Mouse (Mus musculus): ENCODE results near the gene Olfr223. TPM values are rescaled to one million over a fixed set of nuclear protein-coding genes. Genes with fewer than 3 reads are reported as not detected.

Olfr223 gene
- polyA plus RNA-seq, 1 experiment, result not detected

DNA sequence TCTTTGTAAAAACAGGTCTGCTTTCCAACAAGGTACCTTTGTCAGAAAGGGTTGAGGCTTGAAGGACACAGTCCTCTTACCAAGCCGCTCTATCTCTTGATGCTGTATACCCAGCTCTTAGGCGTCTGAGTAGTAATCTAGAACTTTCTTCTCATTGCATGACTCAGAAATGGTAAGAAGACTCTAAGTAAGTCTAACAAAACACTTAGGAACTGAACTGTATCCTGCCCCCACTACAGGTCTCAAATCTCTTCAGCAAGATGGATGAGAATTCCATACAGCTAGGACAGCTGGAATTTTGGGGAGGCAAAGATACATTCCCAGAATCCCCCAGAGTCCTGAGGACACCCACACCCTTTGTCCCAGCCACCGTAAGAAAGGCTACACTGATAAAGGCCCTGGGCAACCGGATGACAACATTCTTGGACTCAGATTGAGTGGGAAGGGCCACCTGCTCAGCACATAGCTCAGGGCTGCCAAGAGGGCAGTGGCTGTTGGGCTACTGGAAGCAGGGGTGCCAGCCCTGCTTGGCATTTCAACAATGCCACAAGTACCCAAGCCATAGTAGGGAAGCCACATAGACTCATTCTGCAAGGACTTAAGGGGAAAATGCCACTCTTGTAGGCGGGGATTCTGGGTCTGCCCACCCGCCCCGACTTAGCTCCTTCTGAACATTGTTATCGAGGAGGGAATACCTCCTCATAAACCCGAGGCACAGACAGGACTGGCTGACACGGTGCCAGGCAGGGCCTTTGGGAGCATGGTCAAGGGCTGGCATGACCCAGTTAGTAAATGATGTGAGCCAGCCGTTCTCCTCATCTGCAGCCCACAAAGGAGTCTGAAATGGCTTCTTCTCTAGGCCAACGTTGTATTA, 43.0 kb upstream of the Olfr223 start:
- H3K27me3 ChIP-seq (ENCODE audit: control insufficient read depth, insufficient read depth, low read length, poor library complexity, severe bottlenecking), result no peaks in the 10 kb centered on the region
- H3K36me3 ChIP-seq (ENCODE audit: control insufficient read depth, insufficient read depth, low read length, poor library complexity, severe bottlenecking), result no peaks in the 10 kb centered on the region
- H3K9ac ChIP-seq (ENCODE audit: low read depth, poor library complexity, severe bottlenecking), result no peak overlapping the region
- no peak overlapping the region for H3K27ac ChIP-seq (ENCODE audit: insufficient read depth, low read length)
- H3K4me1 ChIP-seq (ENCODE audit: control insufficient read depth, insufficient read depth, low read length), result no peaks in the 10 kb centered on the region
- H3K9me3 ChIP-seq (replicated peaks; ENCODE audit: control insufficient read depth, insufficient read depth, low read length, poor library complexity, severe bottlenecking), result no peaks in the 10 kb centered on the region
- no peak for TF ChIP-seq CTCF (IDR thresholded peaks at IDR 0.05; ENCODE audit: low read depth, low read length)
- no peak for TF ChIP-seq EP300 (IDR thresholded peaks at IDR 0.05; ENCODE audit: insufficient read depth, low read depth, low read length)
- no peak for TF ChIP-seq POLR2A (IDR thresholded peaks at IDR 0.05; ENCODE audit: insufficient read depth, low read length)
- H3K4me3 ChIP-seq (ENCODE audit: low read depth, low read length), result no peak overlapping the region

DNA sequence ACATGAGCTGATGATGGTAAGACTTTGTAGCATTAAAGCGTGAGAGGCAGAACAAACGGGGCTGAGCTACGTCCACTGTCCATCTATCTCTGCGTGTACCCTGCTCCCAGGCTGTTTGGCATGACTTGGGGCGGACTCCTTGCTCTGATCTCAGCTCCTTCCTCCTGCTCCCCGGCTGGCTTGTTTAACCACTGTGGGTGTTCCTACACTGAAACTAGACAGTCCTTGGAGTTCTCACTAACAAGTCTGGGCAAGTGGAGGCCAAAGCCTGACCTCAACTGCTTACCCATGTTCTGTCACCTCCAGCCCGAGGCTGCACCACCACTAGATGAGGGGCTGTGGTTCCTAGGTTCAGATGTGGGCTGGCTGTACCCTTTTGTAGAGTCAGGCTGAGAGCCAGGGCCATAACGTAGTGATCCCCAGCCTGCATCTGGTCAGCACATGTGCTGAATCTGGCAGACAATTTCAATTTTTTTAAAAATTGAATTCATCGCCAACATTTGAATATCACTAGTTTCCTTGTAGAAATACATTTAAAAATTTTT, 42.2 kb upstream of the Olfr223 start:
- H3K27ac ChIP-seq (ENCODE audit: insufficient read depth, low read length), result no peak overlapping the region

DNA sequence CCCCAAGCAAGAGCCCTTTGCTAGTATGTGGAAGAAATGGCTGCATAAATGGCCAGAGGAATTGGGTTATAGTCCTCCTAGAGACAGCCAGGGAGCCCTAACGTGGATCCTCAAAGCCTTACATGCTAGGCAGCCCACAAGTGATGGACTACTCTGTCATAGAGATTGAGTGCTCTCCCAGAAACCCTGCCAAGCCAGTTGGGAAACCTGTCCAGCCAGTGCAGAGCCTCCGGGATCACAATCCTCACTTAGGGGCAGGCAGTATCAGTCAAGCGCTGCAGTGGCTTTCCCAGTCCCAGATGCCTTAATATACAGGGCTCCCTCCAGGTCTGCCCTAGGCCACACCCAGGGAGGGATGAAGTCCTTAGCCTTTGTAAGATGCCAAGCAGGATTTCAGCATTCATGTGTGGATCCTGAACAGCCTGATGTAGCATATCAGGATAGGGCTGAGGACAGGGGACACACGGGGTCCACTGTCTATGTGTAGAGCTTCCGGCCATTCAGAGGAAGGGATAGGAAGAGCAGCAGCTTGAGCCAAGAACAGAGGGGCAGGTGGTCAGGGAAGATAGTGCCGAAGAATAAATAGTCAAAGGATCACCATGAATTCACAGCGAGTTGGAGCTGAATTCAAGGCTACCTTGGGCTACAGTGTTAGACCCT, 41.0 kb upstream of the Olfr223 start:
- H3K36me3 ChIP-seq (ENCODE audit: control insufficient read depth, insufficient read depth, low read length, poor library complexity, severe bottlenecking), result no peaks in the 10 kb centered on the region
- no peaks in the 10 kb centered on the region for H3K4me1 ChIP-seq (ENCODE audit: control insufficient read depth, insufficient read depth, low read length)
- TF ChIP-seq EP300 (IDR thresholded peaks at IDR 0.05; ENCODE audit: insufficient read depth, low read depth, low read length) (no peak), CTCF (IDR thresholded peaks at IDR 0.05; ENCODE audit: low read depth, low read length) (no peak), POLR2A (IDR thresholded peaks at IDR 0.05; ENCODE audit: insufficient read depth, low read length) (no peak)
- H3K9me3 ChIP-seq (replicated peaks; ENCODE audit: control insufficient read depth, insufficient read depth, low read length, poor library complexity, severe bottlenecking), result no peaks in the 10 kb centered on the region
- no peak overlapping the region for H3K27ac ChIP-seq (ENCODE audit: insufficient read depth, low read length)
- no peaks in the 10 kb centered on the region for H3K27me3 ChIP-seq (ENCODE audit: control insufficient read depth, insufficient read depth, low read length, poor library complexity, severe bottlenecking)
- no peak overlapping the region for H3K4me3 ChIP-seq (ENCODE audit: low read depth, low read length)
- H3K9ac ChIP-seq (ENCODE audit: low read depth, poor library complexity, severe bottlenecking), result no peak overlapping the region

More for the DNA sequence above, 42.2 kb upstream of the Olfr223 start:
- no peak for TF ChIP-seq EP300 (IDR thresholded peaks at IDR 0.05; ENCODE audit: insufficient read depth, low read depth, low read length)
- TF ChIP-seq POLR2A (IDR thresholded peaks at IDR 0.05; ENCODE audit: insufficient read depth, low read length), result no peak
- no peak for TF ChIP-seq CTCF (IDR thresholded peaks at IDR 0.05; ENCODE audit: low read depth, low read length)
- Histone ChIP-seq H3K36me3 (ENCODE audit: control insufficient read depth, insufficient read depth, low read length, poor library complexity, severe bottlenecking) (no peaks in the 10 kb centered on the region), H3K4me3 (ENCODE audit: low read depth, low read length) (no peak overlapping the region), H3K9ac (ENCODE audit: low read depth, poor library complexity, severe bottlenecking) (no peak overlapping the region), H3K4me1 (ENCODE audit: control insufficient read depth, insufficient read depth, low read length) (no peaks in the 10 kb centered on the region), H3K27me3 (ENCODE audit: control insufficient read depth, insufficient read depth, low read length, poor library complexity, severe bottlenecking) (no peaks in the 10 kb centered on the region), H3K9me3 (replicated peaks; ENCODE audit: control insufficient read depth, insufficient read depth, low read length, poor library complexity, severe bottlenecking) (no peaks in the 10 kb centered on the region)

GRCm38 (mm10) chr11:59633037-59633436, 39.9 kb upstream of the Olfr223 start:
- no peak overlapping the region for H3K4me3 ChIP-seq (ENCODE audit: low read depth, low read length)
- H3K27ac ChIP-seq (ENCODE audit: insufficient read depth, low read length), result no peak overlapping the region
- no peaks in the 10 kb centered on the region for H3K9me3 ChIP-seq (replicated peaks; ENCODE audit: control insufficient read depth, insufficient read depth, low read length, poor library complexity, severe bottlenecking)
- H3K9ac ChIP-seq (ENCODE audit: low read depth, poor library complexity, severe bottlenecking), result no peak overlapping the region
- no peaks in the 10 kb centered on the region for H3K27me3 ChIP-seq (ENCODE audit: control insufficient read depth, insufficient read depth, low read length, poor library complexity, severe bottlenecking)
- TF ChIP-seq CTCF (IDR thresholded peaks at IDR 0.05; ENCODE audit: low read depth, low read length) (peak; percentile 83), POLR2A (IDR thresholded peaks at IDR 0.05; ENCODE audit: insufficient read depth, low read length) (no peak), EP300 (IDR thresholded peaks at IDR 0.05; ENCODE audit: insufficient read depth, low read depth, low read length) (no peak)
- H3K36me3 ChIP-seq (ENCODE audit: control insufficient read depth, insufficient read depth, low read length, poor library complexity, severe bottlenecking), result no peaks in the 10 kb centered on the region
- no peaks in the 10 kb centered on the region for H3K4me1 ChIP-seq (ENCODE audit: control insufficient read depth, insufficient read depth, low read length)

GRCm38 (mm10) chr11:59631980-59632379, 38.9 kb upstream of the Olfr223 start:
- Histone ChIP-seq H3K9me3 (replicated peaks; ENCODE audit: control insufficient read depth, insufficient read depth, low read length, poor library complexity, severe bottlenecking) (no peaks in the 10 kb centered on the region), H3K27me3 (ENCODE audit: control insufficient read depth, insufficient read depth, low read length, poor library complexity, severe bottlenecking) (no peaks in the 10 kb centered on the region), H3K9ac (ENCODE audit: low read depth, poor library complexity, severe bottlenecking) (no peak overlapping the region), H3K36me3 (ENCODE audit: control insufficient read depth, insufficient read depth, low read length, poor library complexity, severe bottlenecking) (no peaks in the 10 kb centered on the region), H3K4me3 (ENCODE audit: low read depth, low read length) (no peak overlapping the region), H3K4me1 (ENCODE audit: control insufficient read depth, insufficient read depth, low read length) (no peaks in the 10 kb centered on the region), H3K27ac (ENCODE audit: insufficient read depth, low read length) (no peak overlapping the region)
- TF ChIP-seq EP300 (IDR thresholded peaks at IDR 0.05; ENCODE audit: insufficient read depth, low read depth, low read length) (no peak), POLR2A (IDR thresholded peaks at IDR 0.05; ENCODE audit: insufficient read depth, low read length) (no peak), CTCF (IDR thresholded peaks at IDR 0.05; ENCODE audit: low read depth, low read length) (no peak)
